Mouse (Mus musculus): ENCODE measurements around the gene Gbf1. TPM values are rescaled to one million over a fixed set of nuclear protein-coding genes. Genes with fewer than 3 reads are reported as not detected.

The Gbf1 gene
- polyA plus RNA-seq, 1 experiment from 2014 or later, result 71.1 TPM

DNA sequence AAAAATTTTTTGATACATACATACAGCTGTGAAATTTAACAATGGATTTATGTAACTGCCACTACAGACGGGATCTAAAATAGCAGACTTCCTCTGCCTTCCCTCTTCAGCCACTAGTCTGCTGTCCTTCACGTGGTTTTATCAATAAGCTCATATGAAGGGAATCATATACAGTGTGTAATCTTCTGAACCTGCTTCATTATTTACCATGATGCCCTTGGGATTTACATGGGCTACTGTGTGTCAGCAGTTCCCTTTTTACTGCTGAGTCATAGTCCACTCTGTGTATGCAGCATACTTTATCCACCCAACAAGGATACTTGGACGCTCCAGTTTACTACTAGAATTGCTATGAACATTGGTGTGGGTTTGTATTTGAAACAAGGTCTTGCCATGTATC is 75.0 kb downstream of the Gbf1 start:
- 97% methylated on average over 3 of the region's 3 CpGs for WGBS

DNA sequence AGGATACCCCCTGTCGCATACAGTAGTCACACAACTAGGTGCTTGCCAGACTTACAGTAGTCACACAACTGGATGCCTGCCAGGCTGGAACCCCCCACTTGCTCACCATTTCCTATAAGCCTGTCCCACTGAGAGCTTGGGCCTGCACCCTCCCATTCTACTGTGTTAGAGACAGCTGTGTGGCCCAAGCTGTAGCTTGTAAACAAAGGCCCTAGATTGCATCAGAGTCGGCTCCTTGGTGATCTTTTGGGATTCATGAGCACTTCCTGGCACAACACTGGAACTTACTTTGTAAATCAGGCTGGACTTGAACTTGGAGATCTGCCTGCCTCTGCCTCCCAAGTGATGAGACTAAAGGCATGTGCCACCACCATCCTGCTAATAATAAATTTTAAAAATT is 82.1 kb downstream of the Gbf1 start:
- H3K9ac ChIP-seq, result no peak overlapping the region
- ATAC-seq (ENCODE audit: low FRiP score, low read depth), result no peak
- H3K36me3 ChIP-seq, result no peaks in the 10 kb centered on the region; the same call in 1 of the 2 replicates
- no peak overlapping the region for H3K4me3 ChIP-seq
- H3K27ac ChIP-seq (replicated peaks), result no peak overlapping the region
- no peaks in the 10 kb centered on the region for H3K4me1 ChIP-seq (replicated peaks)
- no peaks in the 10 kb centered on the region for H3K27me3 ChIP-seq
- 84% methylated on average over 2 of the region's 2 CpGs for WGBS
- no peaks in the 10 kb centered on the region for H3K9me3 ChIP-seq
- no peak overlapping the region for H3K4me2 ChIP-seq

More for the DNA sequence above, 75.0 kb downstream of the Gbf1 start:
- Histone ChIP-seq H3K27ac (replicated peaks) (no peak overlapping the region), H3K4me2 (no peak overlapping the region), H3K4me1 (replicated peaks) (0 out of 2 replicates have a peak, but pooled peaks cover 4% of the 10 kb centered on the region), H3K9me3 (no peaks in the 10 kb centered on the region), H3K4me3 (no peak overlapping the region), H3K9ac (no peak overlapping the region), H3K27me3 (no peaks in the 10 kb centered on the region), H3K36me3 (no peaks in the 10 kb centered on the region)
- no peak for ATAC-seq (ENCODE audit: low FRiP score, low read depth)

DNA sequence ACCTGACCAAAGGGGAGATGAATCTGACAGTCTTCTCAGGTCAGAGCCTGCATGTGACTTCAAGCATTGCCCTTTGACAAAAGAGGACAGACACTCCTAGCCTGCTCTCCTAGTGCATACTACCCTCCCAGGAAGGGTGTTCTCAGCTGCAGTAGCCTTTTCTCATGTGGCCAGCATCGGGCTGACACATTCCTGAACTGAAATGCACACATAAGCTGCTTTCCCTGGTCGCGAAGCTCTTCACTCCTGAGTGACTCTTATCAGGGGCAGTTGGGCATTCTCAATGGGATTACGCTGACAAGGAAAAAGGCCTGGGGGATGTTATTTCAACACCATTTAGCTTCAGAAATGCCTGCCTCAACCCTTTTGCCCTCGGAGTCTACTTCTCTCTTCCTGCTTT is 84.3 kb downstream of the Gbf1 start:
- H3K9me3 ChIP-seq, result no peaks in the 10 kb centered on the region
- H3K4me2 ChIP-seq, result no peak overlapping the region
- no peaks in the 10 kb centered on the region for H3K4me1 ChIP-seq (replicated peaks)
- WGBS, result 52% methylated on average over 5 of the region's 5 CpGs
- no peaks in the 10 kb centered on the region; the same call in 1 of the 2 replicates for H3K36me3 ChIP-seq
- no peaks in the 10 kb centered on the region for H3K27me3 ChIP-seq
- no peak for ATAC-seq (ENCODE audit: low FRiP score, low read depth)
- no peak overlapping the region for H3K9ac ChIP-seq
- H3K4me3 ChIP-seq, result no peak overlapping the region
- H3K27ac ChIP-seq (replicated peaks), result no peak overlapping the region

DNA sequence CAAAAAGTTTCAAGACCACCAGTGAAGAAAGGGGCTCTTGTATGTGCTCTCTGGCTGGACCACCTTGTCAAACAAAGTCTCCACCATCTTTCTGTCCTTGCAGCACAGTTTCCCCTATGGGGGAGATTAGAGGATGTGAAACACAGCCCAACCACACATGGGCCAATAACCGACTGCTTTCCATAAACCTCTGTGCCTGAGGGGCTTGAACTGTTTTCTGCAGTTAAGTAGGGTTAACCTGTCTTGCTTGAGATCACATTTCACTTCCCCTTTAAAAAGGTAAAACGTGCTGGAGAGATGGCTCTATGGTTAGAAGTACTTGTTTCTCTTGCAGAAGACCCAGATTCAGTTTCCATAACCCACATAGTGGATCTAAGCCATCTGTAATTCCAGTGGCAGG is 87.9 kb downstream of the Gbf1 start:
- no peaks in the 10 kb centered on the region for H3K27me3 ChIP-seq
- H3K4me2 ChIP-seq, result no peak overlapping the region
- WGBS, result 59% methylated on average over 2 of the region's 2 CpGs
- no peaks in the 10 kb centered on the region for H3K9me3 ChIP-seq
- no peak overlapping the region for H3K9ac ChIP-seq
- H3K4me1 ChIP-seq (replicated peaks), result peaks cover 3% of the 10 kb centered on the region; the same call in 1 of the 2 replicates
- H3K27ac ChIP-seq (replicated peaks), result no peak overlapping the region
- no peak for ATAC-seq (ENCODE audit: low FRiP score, low read depth)
- H3K4me3 ChIP-seq, result no peak overlapping the region
- no peaks in the 10 kb centered on the region; the same call in 1 of the 2 replicates for H3K36me3 ChIP-seq

DNA sequence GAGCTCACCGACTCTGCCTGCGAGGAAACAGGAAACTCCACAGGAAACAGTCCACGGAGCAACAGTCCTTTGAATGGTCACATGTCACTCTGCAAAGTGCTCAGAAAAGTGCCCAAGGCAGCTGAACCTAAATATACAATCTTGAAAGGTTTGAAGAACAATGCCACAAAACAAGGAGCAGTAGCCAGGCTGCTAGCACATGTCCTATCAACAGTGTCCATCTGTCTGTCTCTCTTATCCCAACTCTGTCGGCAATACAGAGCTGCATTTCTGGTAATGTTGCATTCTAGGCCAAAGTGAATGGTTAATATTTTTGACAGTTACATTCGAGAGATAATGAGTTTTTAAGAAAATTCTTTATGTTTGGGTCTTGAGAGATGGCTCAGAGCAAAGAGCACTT is 90.1 kb downstream of the Gbf1 start:
- Histone ChIP-seq H3K36me3 (peaks cover 9% of the 10 kb centered on the region; the same call in 1 of the 2 replicates), H3K27me3 (no peaks in the 10 kb centered on the region), H3K9ac (no peak overlapping the region), H3K4me2 (no peak overlapping the region), H3K9me3 (no peaks in the 10 kb centered on the region), H3K4me3 (no peak overlapping the region), H3K27ac (replicated peaks) (no peak overlapping the region), H3K4me1 (replicated peaks) (peaks cover 3% of the 10 kb centered on the region; the same call in 1 of the 2 replicates)
- no peak for ATAC-seq (ENCODE audit: low FRiP score, low read depth)
- 85% methylated on average over 5 of the region's 5 CpGs for WGBS

DNA sequence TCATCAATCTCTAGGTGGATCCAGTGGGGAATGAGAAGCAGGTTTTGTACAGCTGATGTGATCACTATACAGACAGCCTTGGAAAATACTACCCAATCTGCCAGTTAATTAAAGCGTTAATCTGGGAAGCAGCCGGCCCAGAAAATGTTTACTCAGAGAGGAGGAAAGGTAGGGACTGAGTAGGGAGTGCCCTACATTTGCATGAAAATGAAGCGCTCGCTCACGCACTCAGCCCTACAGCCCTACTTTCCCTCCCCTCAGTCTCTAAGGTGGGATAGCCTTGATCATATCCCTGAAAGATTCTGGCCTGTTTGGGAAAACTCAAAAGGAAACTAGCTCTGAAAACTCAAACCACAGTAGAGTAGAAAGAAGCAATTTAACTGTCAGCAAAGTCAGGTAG is 92.3 kb downstream of the Gbf1 start:
- ATAC-seq (ENCODE audit: low FRiP score, low read depth), result no peak

DNA sequence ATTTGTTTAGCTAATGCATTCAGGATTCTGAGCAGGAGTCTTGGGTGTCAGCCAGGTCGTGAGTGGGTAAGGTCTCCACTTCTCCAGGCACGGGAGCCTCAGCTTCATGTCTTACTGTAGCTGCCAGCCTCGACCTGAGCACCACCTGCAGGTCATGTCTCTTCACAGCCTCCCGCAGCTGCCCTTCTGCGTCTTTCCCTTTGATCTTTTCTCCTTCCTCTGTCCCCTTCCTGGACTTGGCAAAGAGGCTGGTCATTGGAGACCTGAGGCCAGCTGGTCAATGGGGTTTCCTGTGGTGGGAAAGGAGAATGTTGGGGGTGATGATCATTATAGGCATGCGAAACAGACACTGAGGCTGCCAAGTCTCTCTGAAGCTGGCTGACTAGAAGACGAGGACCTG is 96.7 kb downstream of the Gbf1 start:
- ATAC-seq (ENCODE audit: low FRiP score, low read depth), result no peak
- Histone ChIP-seq H3K9ac (no peak overlapping the region), H3K4me3 (no peak overlapping the region), H3K36me3 (peaks cover 9% of the 10 kb centered on the region; the same call in 1 of the 2 replicates), H3K27ac (replicated peaks) (no peak overlapping the region), H3K4me2 (no peak overlapping the region), H3K9me3 (no peaks in the 10 kb centered on the region), H3K27me3 (no peaks in the 10 kb centered on the region), H3K4me1 (replicated peaks) (peaks cover 3% of the 10 kb centered on the region; the same call in 1 of the 2 replicates)
- WGBS, result 39% methylated on average over 7 of the region's 7 CpGs

More for the DNA sequence above, 92.3 kb downstream of the Gbf1 start:
- H3K27me3 ChIP-seq, result no peaks in the 10 kb centered on the region
- peaks cover 9% of the 10 kb centered on the region; the same call in 1 of the 2 replicates for H3K36me3 ChIP-seq
- no peak overlapping the region for H3K9ac ChIP-seq
- 14% methylated on average over 5 of the region's 5 CpGs for WGBS
- no peak overlapping the region for H3K27ac ChIP-seq (replicated peaks)
- no peak overlapping the region for H3K4me2 ChIP-seq
- no peaks in the 10 kb centered on the region for H3K9me3 ChIP-seq
- peaks cover 3% of the 10 kb centered on the region; the same call in 1 of the 2 replicates for H3K4me1 ChIP-seq (replicated peaks)
- no peak overlapping the region for H3K4me3 ChIP-seq

DNA sequence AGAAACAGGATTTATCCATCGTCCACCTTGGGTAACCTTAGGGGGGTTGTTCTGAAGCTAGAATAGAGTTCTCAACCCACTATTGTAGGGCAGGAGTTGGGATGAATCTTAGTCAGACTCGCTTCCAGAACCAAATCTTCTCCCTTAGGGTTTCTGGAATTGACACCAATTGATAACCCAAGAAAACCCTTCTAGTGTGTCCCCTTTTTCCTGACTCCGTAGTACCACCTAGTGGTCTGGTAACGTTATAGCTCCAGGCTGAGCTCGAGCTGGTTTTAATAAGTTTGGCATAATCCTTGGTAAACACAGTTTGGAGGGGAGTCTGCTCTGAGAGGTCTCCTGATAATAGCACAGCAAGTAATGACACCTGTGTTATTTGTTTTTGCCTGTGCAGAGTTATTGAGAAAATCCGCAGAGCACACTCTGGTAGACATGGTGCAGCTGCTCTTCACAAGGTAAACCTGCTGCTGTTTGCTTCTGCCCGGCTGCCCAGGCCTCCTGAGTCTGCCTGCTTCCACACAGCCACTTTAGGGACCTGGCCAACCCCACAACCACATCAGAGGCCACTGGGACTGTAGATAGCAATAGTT is 101.9 kb downstream of the Gbf1 start:
- Histone ChIP-seq H3K36me3 (peaks cover 26% of the 10 kb centered on the region), H3K4me1 (replicated peaks) (no peaks in the 10 kb centered on the region), H3K27ac (replicated peaks) (no peak overlapping the region), H3K9me3 (no peaks in the 10 kb centered on the region), H3K9ac (no peak overlapping the region), H3K4me3 (no peak overlapping the region), H3K27me3 (no peaks in the 10 kb centered on the region), H3K4me2 (no peak overlapping the region)
- WGBS, result 41% methylated on average over 7 of the region's 7 CpGs
- ATAC-seq (ENCODE audit: low FRiP score, low read depth), result no peak

DNA sequence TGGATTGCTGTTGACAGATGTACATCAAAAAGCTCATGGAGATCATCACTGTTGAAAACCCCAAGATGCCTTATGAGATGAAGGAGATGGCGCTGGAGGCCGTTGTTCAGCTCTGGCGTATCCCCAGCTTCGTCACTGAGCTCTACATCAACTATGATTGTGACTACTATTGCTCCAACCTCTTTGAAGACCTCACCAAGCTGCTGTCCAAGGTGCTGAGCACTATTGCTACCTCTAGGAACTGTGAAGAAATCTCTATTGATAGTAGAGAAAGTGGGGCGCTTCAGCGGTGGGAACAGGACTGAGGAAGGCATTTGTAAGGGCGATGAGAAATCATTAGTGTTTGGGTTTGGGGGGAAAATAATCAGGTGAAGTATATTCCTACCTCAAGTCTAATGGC is 112.5 kb downstream of the Gbf1 start:
- H3K4me2 ChIP-seq, result no peak overlapping the region
- no peak for ATAC-seq (ENCODE audit: low FRiP score, low read depth)
- 94% methylated on average over 7 of the region's 7 CpGs for WGBS
- no peaks in the 10 kb centered on the region for H3K27me3 ChIP-seq
- H3K36me3 ChIP-seq, result peaks cover 91% of the 10 kb centered on the region
- H3K9me3 ChIP-seq, result no peaks in the 10 kb centered on the region
- no peak overlapping the region for H3K4me3 ChIP-seq
- H3K4me1 ChIP-seq (replicated peaks), result no peaks in the 10 kb centered on the region
- H3K27ac ChIP-seq (replicated peaks), result no peak overlapping the region
- no peak overlapping the region for H3K9ac ChIP-seq

DNA sequence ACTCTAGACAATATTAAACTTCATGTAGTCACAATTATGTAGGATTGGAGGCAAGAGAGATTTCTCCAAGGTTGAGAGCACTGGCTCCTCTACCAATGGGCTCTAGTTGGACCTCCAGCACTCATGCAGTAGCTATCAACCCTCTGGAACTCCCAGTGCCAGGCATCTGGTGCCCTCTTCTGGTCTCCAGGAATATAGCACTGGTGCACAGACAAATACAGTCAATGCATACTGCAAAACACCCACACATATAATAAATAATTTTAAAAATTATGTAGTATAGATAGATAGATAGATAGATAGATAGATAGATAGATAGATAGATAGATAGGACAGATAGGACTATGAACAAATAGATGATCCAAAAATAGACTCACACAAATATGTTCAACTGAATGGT is 123.0 kb downstream of the Gbf1 start:
- Histone ChIP-seq H3K36me3 (peaks cover 65% of the 10 kb centered on the region), H3K4me1 (replicated peaks) (no peaks in the 10 kb centered on the region), H3K27me3 (no peaks in the 10 kb centered on the region), H3K27ac (replicated peaks) (no peak overlapping the region), H3K9me3 (no peaks in the 10 kb centered on the region), H3K9ac (no peak overlapping the region), H3K4me2 (no peak overlapping the region), H3K4me3 (no peak overlapping the region)
- no peak for ATAC-seq (ENCODE audit: low FRiP score, low read depth)

DNA sequence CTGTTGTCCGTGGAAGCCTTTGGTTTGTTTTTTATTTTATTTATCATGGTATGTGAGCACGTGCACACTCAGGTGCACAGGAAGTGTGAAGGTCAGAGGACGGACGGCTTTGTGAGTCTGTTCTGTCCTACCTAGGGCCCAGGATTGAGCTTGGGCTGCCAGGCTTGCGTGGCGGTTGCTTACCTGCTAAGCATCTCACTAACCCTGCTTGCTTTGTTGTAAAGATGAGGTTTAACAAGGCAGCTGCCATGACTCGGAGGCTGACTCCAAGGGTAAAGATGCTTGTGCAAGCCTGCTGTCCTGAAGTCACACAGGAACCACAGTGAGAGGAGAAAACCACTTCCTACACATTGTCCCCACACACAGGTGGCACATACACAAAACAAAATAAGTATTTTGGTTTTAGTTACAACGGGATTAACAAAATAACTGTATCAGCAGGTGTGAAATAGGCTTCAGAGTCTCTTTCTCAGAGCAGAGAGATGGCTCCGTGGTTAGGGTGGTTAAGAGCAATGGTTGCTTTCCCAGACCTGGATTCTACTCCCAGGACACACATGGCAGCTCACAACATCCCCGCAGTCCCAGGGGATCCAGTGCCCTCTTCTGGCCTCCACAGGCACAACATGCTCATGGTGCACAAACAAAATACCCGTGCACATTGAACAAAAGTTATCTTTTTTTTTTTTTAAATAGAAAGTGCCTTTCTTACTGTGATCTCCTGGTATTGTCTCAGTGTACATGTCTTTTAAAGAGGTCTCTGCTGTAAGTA is 130.0 kb downstream of the Gbf1 start:
- Histone ChIP-seq H3K9me3 (no peaks in the 10 kb centered on the region), H3K27ac (replicated peaks) (no peak overlapping the region), H3K36me3 (peaks cover 81% of the 10 kb centered on the region), H3K9ac (no peak overlapping the region), H3K27me3 (no peaks in the 10 kb centered on the region), H3K4me2 (no peak overlapping the region), H3K4me1 (replicated peaks) (no peaks in the 10 kb centered on the region), H3K4me3 (no peak overlapping the region)
- no peak for ATAC-seq (ENCODE audit: low FRiP score, low read depth)
- WGBS, result 97% methylated on average over 11 of the region's 11 CpGs

DNA sequence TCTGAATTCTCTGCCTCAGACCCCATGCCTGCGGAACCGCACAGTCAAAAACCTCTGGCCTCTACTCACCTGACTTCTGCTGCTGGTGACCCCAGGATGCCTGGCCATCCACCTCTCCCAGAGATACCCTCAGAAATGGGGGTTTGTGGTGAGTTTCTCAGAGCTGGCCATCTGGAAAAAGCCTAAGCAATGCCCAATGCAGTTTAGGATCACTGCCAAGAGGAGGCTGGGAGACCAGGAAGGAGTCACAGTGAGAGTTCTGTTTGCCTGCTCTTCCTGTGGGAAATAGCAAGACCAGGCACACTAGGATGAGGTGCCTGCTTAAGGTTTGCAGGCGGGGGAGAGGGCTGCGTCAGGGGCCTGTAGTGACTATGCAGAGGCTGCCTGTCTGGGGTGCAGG is 132.4 kb downstream of the Gbf1 start:
- no peak overlapping the region for H3K27ac ChIP-seq (replicated peaks)
- H3K27me3 ChIP-seq, result no peaks in the 10 kb centered on the region
- H3K9me3 ChIP-seq, result no peaks in the 10 kb centered on the region
- peaks cover 69% of the 10 kb centered on the region for H3K36me3 ChIP-seq
- no peak overlapping the region for H3K4me2 ChIP-seq
- H3K4me1 ChIP-seq (replicated peaks), result no peaks in the 10 kb centered on the region
- H3K4me3 ChIP-seq, result no peak overlapping the region
- 93% methylated on average over 4 of the region's 4 CpGs for WGBS
- ATAC-seq (ENCODE audit: low FRiP score, low read depth), result no peak
- no peak overlapping the region for H3K9ac ChIP-seq
